26 mouse cellular contexts compared by ENCODE assay signal in genomic region chr14:48354176-48354575, GRCm38 (mm10).
"Had no signal": no experiment of that assay in that cellular context is flagged by ENCODE, and none has a peak within 500 bp of the region (broad histone marks: within the 10 kb centered on the region; RNA-seq: fewer than 3 reads in every experiment).

No protein-coding gene starts in this region.

- H3K36me3 ChIP-seq: embryonic facial prominence, embryonic 10.5 days; embryonic facial prominence, embryonic 12.5 days; embryonic facial prominence, embryonic 13.5 days; embryonic facial prominence, embryonic 15.5 days; forebrain, embryonic 10.5 days; forebrain, embryonic 12.5 days; forebrain, embryonic 15.5 days; heart, embryonic 10.5 days had no signal

- H3K9ac ChIP-seq: embryonic facial prominence, embryonic 12.5 days; embryonic facial prominence, embryonic 13.5 days; embryonic facial prominence, embryonic 15.5 days; forebrain, embryonic 12.5 days; forebrain, embryonic 13.5 days; forebrain, embryonic 15.5 days; forebrain, postnatal 0 days had no signal

- H3K27me3 ChIP-seq: forebrain, embryonic 12.5 days; forebrain, embryonic 13.5 days; forebrain, embryonic 15.5 days had no signal

- DNase-seq: cerebellum, postnatal 14 days; cerebellum, postnatal 25 days; cerebellum, postnatal 36 days; embryo, embryonic 11 days; forebrain, postnatal 0 days; gastrocnemius, adult 2 months; gastrocnemius, postnatal 10 days; gastrocnemius, postnatal 14 days; gastrocnemius, postnatal 25 days; gastrocnemius, postnatal 36 days; heart, adult 11 months; heart, adult 18-20 months; heart, adult 2 months had no signal

- H3K27ac ChIP-seq: embryonic facial prominence, embryonic 10.5 days; embryonic facial prominence, embryonic 12.5 days; embryonic facial prominence, embryonic 13.5 days; embryonic facial prominence, embryonic 15.5 days; forebrain, embryonic 10.5 days; forebrain, embryonic 12.5 days; forebrain, embryonic 13.5 days; forebrain, embryonic 15.5 days; gastrocnemius, adult 2 months; heart, adult 2 months; heart, embryonic 10.5 days had no signal

- H3K4me1 ChIP-seq: heart, embryonic 10.5 days had no signal

- H3K4me2 ChIP-seq: embryonic facial prominence, embryonic 12.5 days; embryonic facial prominence, embryonic 13.5 days; embryonic facial prominence, embryonic 15.5 days; forebrain, embryonic 12.5 days; forebrain, embryonic 13.5 days; forebrain, embryonic 15.5 days; heart, embryonic 11.5 days had no signal

- H3K4me3 ChIP-seq: embryonic facial prominence, embryonic 10.5 days; embryonic facial prominence, embryonic 12.5 days; embryonic facial prominence, embryonic 13.5 days; embryonic facial prominence, embryonic 15.5 days; erythroblast, embryonic 14.5 days; forebrain, embryonic 10.5 days; forebrain, embryonic 12.5 days; forebrain, embryonic 13.5 days; forebrain, embryonic 15.5 days; gastrocnemius, adult 2 months; heart, adult 2 months; heart, embryonic 10.5 days had no signal

- ATAC-seq: forebrain, embryonic 13.5 days; forebrain, embryonic 14.5 days; forebrain, embryonic 15.5 days; forebrain, embryonic 16.5 days; forebrain, postnatal 0 days had no signal

- H3K9me3 ChIP-seq: embryonic facial prominence, embryonic 10.5 days; embryonic facial prominence, embryonic 12.5 days; embryonic facial prominence, embryonic 13.5 days; embryonic facial prominence, embryonic 15.5 days; forebrain, embryonic 10.5 days; forebrain, embryonic 12.5 days; forebrain, embryonic 13.5 days; forebrain, embryonic 15.5 days; heart, embryonic 10.5 days had no signal
